Comparison of ENCODE assay signal across 8 mouse cellular contexts in genomic region chr15:89372536-89372935, GRCm38 (mm10). TPM values are rescaled to one million over a fixed set of nuclear protein-coding genes. Genes with fewer than 3 reads are reported as not detected.
DNase-seq lines count a peak whose midpoint lies in the region; ATAC-seq and TF ChIP-seq lines count a peak whose summit lies in the region.

No protein-coding gene starts in this region.

- no peaks in the 10 kb centered on the region for H3K9me3 ChIP-seq in kidney, embryonic 15.5 days (replicated peaks)
- no peaks in the 10 kb centered on the region for H3K9me3 ChIP-seq in embryonic facial prominence, embryonic 12.5 days
- H3K9me3 ChIP-seq in hindbrain, postnatal 0 days (ENCODE audit: low read length), result no peaks in the 10 kb centered on the region
- H3K9me3 ChIP-seq in midbrain, embryonic 16.5 days (replicated peaks; ENCODE audit: control insufficient read depth, low read length, poor library complexity, severe bottlenecking), result no peaks in the 10 kb centered on the region

- H3K36me3 ChIP-seq in kidney, embryonic 15.5 days, result peaks cover 53% of the 10 kb centered on the region
- H3K36me3 ChIP-seq in embryonic facial prominence, embryonic 12.5 days, result peaks cover 52% of the 10 kb centered on the region
- H3K36me3 ChIP-seq in hindbrain, postnatal 0 days (ENCODE audit: insufficient read depth, low read length), result peaks cover 41% of the 10 kb centered on the region
- H3K36me3 ChIP-seq in midbrain, embryonic 16.5 days (ENCODE audit: control insufficient read depth, insufficient read depth, low read length), result peaks cover 26% of the 10 kb centered on the region

- no peak for ATAC-seq in kidney, embryonic 15.5 days (replicated peaks; ENCODE audit: low FRiP score)
- no peak for ATAC-seq in embryonic facial prominence, embryonic 12.5 days (ENCODE audit: insufficient number of reproducible peaks, insufficient read depth, low FRiP score, low TSS enrichment)
- ATAC-seq in hindbrain, postnatal 0 days, result no peak
- no peak for ATAC-seq in midbrain, embryonic 16.5 days

- H3K4me1 ChIP-seq in kidney, embryonic 15.5 days, result peaks cover 30% of the 10 kb centered on the region
- H3K4me1 ChIP-seq in embryonic facial prominence, embryonic 12.5 days, result peaks cover 13% of the 10 kb centered on the region
- no peaks in the 10 kb centered on the region; the same call in 1 of the 2 replicates for H3K4me1 ChIP-seq in hindbrain, postnatal 0 days (ENCODE audit: insufficient read depth, low read length)
- H3K4me1 ChIP-seq in midbrain, embryonic 16.5 days (ENCODE audit: control insufficient read depth, insufficient read depth, low read length), result peaks cover 12% of the 10 kb centered on the region

- H3K9ac ChIP-seq in kidney, embryonic 15.5 days, result peak overlapping the region; percentile 79; the same call in 1 of the 2 replicates
- no peak overlapping the region for H3K9ac ChIP-seq in embryonic facial prominence, embryonic 12.5 days
- H3K9ac ChIP-seq in hindbrain, postnatal 0 days (replicated peaks; ENCODE audit: low read length), result peak overlapping the region; percentile 68; the same call in 1 of the 2 replicates
- H3K9ac ChIP-seq in midbrain, embryonic 16.5 days (ENCODE audit: low read depth, low read length), result peak overlapping the region; percentile 88; the same call in 1 of the 2 replicates

- no peak for DNase-seq in kidney, adult 9 months
- DNase-seq in hindbrain, postnatal 0 days (ENCODE audit: low spot score), result no peak
- DNase-seq in adrenal gland, postnatal 10 days, result no peak
- no peak for DNase-seq in layer of hippocampus, adult 9-10 months (ENCODE audit: low spot score)
- no peak for DNase-seq in left cerebral cortex, adult 9 months (ENCODE audit: low spot score in 2 of 2)

- peak overlapping the region; percentile 97; the same call in 1 of the 2 replicates for H3K27ac ChIP-seq in kidney, embryonic 15.5 days
- 0 out of 2 replicates have a peak overlapping the region, but pooled peaks have one; percentile 30 for H3K27ac ChIP-seq in embryonic facial prominence, embryonic 12.5 days
- H3K27ac ChIP-seq in hindbrain, postnatal 0 days, result peak overlapping the region; percentile 88; the same call in 1 of the 2 replicates
- H3K27ac ChIP-seq in midbrain, embryonic 16.5 days (ENCODE audit: low read length), result no peak overlapping the region

- peaks cover 19% of the 10 kb centered on the region for H3K27me3 ChIP-seq in kidney, embryonic 15.5 days
- peaks cover 18% of the 10 kb centered on the region for H3K27me3 ChIP-seq in embryonic facial prominence, embryonic 12.5 days
- H3K27me3 ChIP-seq in hindbrain, postnatal 0 days (ENCODE audit: insufficient read depth, low read length), result peaks cover 9% of the 10 kb centered on the region; the same call in 1 of the 2 replicates
- H3K27me3 ChIP-seq in midbrain, embryonic 16.5 days (ENCODE audit: control insufficient read depth, insufficient read depth, low read depth, low read length), result peaks cover 17% of the 10 kb centered on the region

- TF ChIP-seq CTCF in hindbrain, postnatal 0 days (IDR thresholded peaks at IDR 0.05; ENCODE audit: low read depth), result no peak

- 79% methylated on average over 7 of the region's 7 CpGs for WGBS in kidney, embryonic 15.5 days
- WGBS in embryonic facial prominence, embryonic 12.5 days, result 85% methylated on average over 7 of the region's 7 CpGs
- WGBS in hindbrain, postnatal 0 days, result 79% methylated on average over 7 of the region's 7 CpGs
- 86% methylated on average over 7 of the region's 7 CpGs for WGBS in midbrain, embryonic 16.5 days

- peak overlapping the region; percentile 95 for H3K4me2 ChIP-seq in kidney, embryonic 15.5 days
- H3K4me2 ChIP-seq in embryonic facial prominence, embryonic 12.5 days (replicated peaks), result peak overlapping the region; percentile 69
- peak overlapping the region; percentile 69 for H3K4me2 ChIP-seq in hindbrain, postnatal 0 days (ENCODE audit: low read depth, low read length)
- peak overlapping the region; percentile 82 for H3K4me2 ChIP-seq in midbrain, embryonic 16.5 days (ENCODE audit: low read length)

- peak overlapping the region; percentile 69 for H3K4me3 ChIP-seq in kidney, embryonic 15.5 days (replicated peaks)
- peak overlapping the region; percentile 57 for H3K4me3 ChIP-seq in embryonic facial prominence, embryonic 12.5 days
- peak overlapping the region; percentile 66; the same call in 1 of the 2 replicates for H3K4me3 ChIP-seq in hindbrain, postnatal 0 days (ENCODE audit: low read length)
- peak overlapping the region; percentile 72 for H3K4me3 ChIP-seq in midbrain, embryonic 16.5 days (ENCODE audit: low read depth, low read length)

RNA-seq across cellular contexts. Expression of gene Sco2, which starts 1.1 kb away (rescaled TPM):
- polyA plus RNA-seq in kidney, embryonic 15.5 days (2015; fragmentation: Nextera tagmentation; extraction: Ambion mirVana), result 7.9 and 8.2 TPM in 2 replicates
- polyA plus RNA-seq in embryonic facial prominence, embryonic 12.5 days (2016; fragmentation: Nextera tagmentation; extraction: Ambion mirVana), result 5.5 and 6.2 TPM in 2 replicates
- 28.5 and 52.6 TPM in 2 replicates for total RNA-seq in hindbrain, postnatal 0 days (2014; rRNA removed)
- polyA plus RNA-seq in hindbrain, postnatal 0 days (2015; fragmentation: Nextera tagmentation; extraction: Ambion mirVana), result 22.9 and 24.3 TPM in 2 replicates
- polyA plus RNA-seq in midbrain, embryonic 16.5 days (2015; fragmentation: Nextera tagmentation; extraction: Ambion mirVana), result 11.8 and 16.4 TPM in 2 replicates
- total RNA-seq in adrenal gland, postnatal 10 days (2021), result 10 to 100 TPM; 34.7 to 43.7 TPM

RNA-seq across cellular contexts. Expression of gene Tymp, which starts 4.3 kb away (rescaled TPM):
- 1.3 and 1.4 TPM in 2 replicates for polyA plus RNA-seq in kidney, embryonic 15.5 days (2015; fragmentation: Nextera tagmentation; extraction: Ambion mirVana)
- 1.2 and 1.5 TPM in 2 replicates for polyA plus RNA-seq in embryonic facial prominence, embryonic 12.5 days (2016; fragmentation: Nextera tagmentation; extraction: Ambion mirVana)
- 7.8 and 8.9 TPM in 2 replicates for total RNA-seq in hindbrain, postnatal 0 days (2014; rRNA removed)
- 3.6 and 3.9 TPM in 2 replicates for polyA plus RNA-seq in hindbrain, postnatal 0 days (2015; fragmentation: Nextera tagmentation; extraction: Ambion mirVana)
- polyA plus RNA-seq in midbrain, embryonic 16.5 days (2015; fragmentation: Nextera tagmentation; extraction: Ambion mirVana), result 1.9 and 3.0 TPM in 2 replicates
- 1 to 10 TPM; 3.4 to 9.8 TPM for total RNA-seq in adrenal gland, postnatal 10 days (2021)

RNA-seq across cellular contexts. Expression of gene Odf3b, which starts 6.5 kb away (rescaled TPM):
- polyA plus RNA-seq in kidney, embryonic 15.5 days (2015; fragmentation: Nextera tagmentation; extraction: Ambion mirVana), result 0.82 and 0.83 TPM in 2 replicates
- polyA plus RNA-seq in embryonic facial prominence, embryonic 12.5 days (2016; fragmentation: Nextera tagmentation; extraction: Ambion mirVana), result 0.27 and 0.51 TPM in 2 replicates
- total RNA-seq in hindbrain, postnatal 0 days (2014; rRNA removed), result 0.43 and 7.2 TPM in 2 replicates
- polyA plus RNA-seq in hindbrain, postnatal 0 days (2015; fragmentation: Nextera tagmentation; extraction: Ambion mirVana), result 5.4 and 7.0 TPM in 2 replicates
- polyA plus RNA-seq in midbrain, embryonic 16.5 days (2015; fragmentation: Nextera tagmentation; extraction: Ambion mirVana), result 4.8 and 5.5 TPM in 2 replicates
- 1 to 10 TPM; 1.4 to 1.5 TPM for total RNA-seq in adrenal gland, postnatal 10 days (2021)

RNA-seq across cellular contexts. Expression of gene Klhdc7b, which starts 12.2 kb away (rescaled TPM):
- polyA plus RNA-seq in kidney, embryonic 15.5 days (2015; fragmentation: Nextera tagmentation; extraction: Ambion mirVana), result not detected in 2 replicates
- 0.11 TPM in 1 of 2 replicates, not detected in the other for polyA plus RNA-seq in embryonic facial prominence, embryonic 12.5 days (2016; fragmentation: Nextera tagmentation; extraction: Ambion mirVana)
- 0.26 and 0.40 TPM in 2 replicates for total RNA-seq in hindbrain, postnatal 0 days (2014; rRNA removed)
- 0.04 TPM in 1 of 2 replicates, not detected in the other for polyA plus RNA-seq in hindbrain, postnatal 0 days (2015; fragmentation: Nextera tagmentation; extraction: Ambion mirVana)
- 0.05 and 0.06 TPM in 2 replicates for polyA plus RNA-seq in midbrain, embryonic 16.5 days (2015; fragmentation: Nextera tagmentation; extraction: Ambion mirVana)
- under 1 TPM in 1 of 2 experiments, not detected in 1; 0.06 TPM for total RNA-seq in adrenal gland, postnatal 10 days (2021)

RNA-seq across cellular contexts. Expression of gene Ncaph2, which starts 17.0 kb away (rescaled TPM):
- 147 and 155 TPM in 2 replicates for polyA plus RNA-seq in kidney, embryonic 15.5 days (2015; fragmentation: Nextera tagmentation; extraction: Ambion mirVana)
- polyA plus RNA-seq in embryonic facial prominence, embryonic 12.5 days (2016; fragmentation: Nextera tagmentation; extraction: Ambion mirVana), result 171 and 177 TPM in 2 replicates
- 79.1 and 106 TPM in 2 replicates for total RNA-seq in hindbrain, postnatal 0 days (2014; rRNA removed)
- polyA plus RNA-seq in hindbrain, postnatal 0 days (2015; fragmentation: Nextera tagmentation; extraction: Ambion mirVana), result 97.1 and 99.1 TPM in 2 replicates
- 116 and 117 TPM in 2 replicates for polyA plus RNA-seq in midbrain, embryonic 16.5 days (2015; fragmentation: Nextera tagmentation; extraction: Ambion mirVana)
- 100 to 1,000 TPM in 1 of 2 experiments, 10 to 100 TPM in 1; 89.2 to 103 TPM for total RNA-seq in adrenal gland, postnatal 10 days (2021)
